Mouse (Mus musculus) left cerebral cortex, adult 8-10 months (tissue): ENCODE data around the gene Trappc4. TPM values are rescaled to one million over a fixed set of nuclear protein-coding genes. Genes with fewer than 3 reads are reported as not detected.

ENCODE experiments used
- DNase-seq, 2 experiments: peaks; one replicate each; pipeline ENCODE4 v3.0.0; 2022; ENCODE audit warnings: low spot score in 2 of 2
- microRNA-seq, 2 experiments: library from miRNA; unstranded; fragments of <30 nt; microRNA quantifications; one replicate each; pipeline ENCODE4 v1.2.0; 2022
- total RNA-seq, 4 experiments: library from RNA; stranded (reverse); gene quantifications; 2 replicates each; pipeline ENCODE4 v1.2.4; 2022

Gene Trappc4
- total RNA-seq, 4 experiments from 2014 or later, result 67.4 to 74.5 (median 72.5) TPM

GRCm38 (mm10) chr9:44361190-44361917, 46.0 kb downstream of the Trappc4 start, which contains the start of gene Vps11:
Vps11 (minus strand) TSS chr9:44361670.
- DNase-seq, result peak; percentile 89 to 91

GRCm38 (mm10) chr9:44357207-44357606, 50.2 kb downstream of the Trappc4 start:
- no peak for DNase-seq

Small RNA genes within 50 kb of the gene (microRNA-seq; reads per million reads assigned to microRNA genes)
- gene Mir7085, result 0.21 to 0.66 reads per million in 2 experiments

Other genes starting within 250 kb of the Trappc4 start
- gene Cbl, start 173.6 kb downstream of the Trappc4 start, total RNA-seq, result 10 to 100 TPM; 48.8 to 55.0 (median 52.5) TPM
- gene Ccdc153, start 166.9 kb downstream of the Trappc4 start, total RNA-seq, result 1 to 10 TPM; 1.6 to 3.9 (median 3.4) TPM
- under 1 TPM; 0.38 to 0.76 (median 0.67) TPM for gene Pdzd3, start 156.1 kb downstream of the Trappc4 start, total RNA-seq
- 10 to 100 TPM; 10.6 to 13.8 (median 11.8) TPM for gene Nlrx1, start 139.0 kb downstream of the Trappc4 start, total RNA-seq
- 10 to 100 TPM; 57.0 to 65.5 (median 58.8) TPM for gene Abcg4, start 119.0 kb downstream of the Trappc4 start, total RNA-seq
- 10 to 100 TPM; 30.2 to 34.9 (median 33.3) TPM for gene Hinfp, start 101.9 kb downstream of the Trappc4 start, total RNA-seq
- gene C2cd2l, start 87.3 kb downstream of the Trappc4 start, total RNA-seq, result 100 to 1,000 TPM; 201 to 282 (median 245) TPM
- 10 to 100 TPM; 15.2 to 16.9 (median 16.5) TPM for gene Dpagt1, start 81.6 kb downstream of the Trappc4 start, total RNA-seq
- 10 to 100 TPM; 45.6 to 48.7 (median 47.8) TPM for gene H2afx, start 72.9 kb downstream of the Trappc4 start, total RNA-seq
- gene Hmbs, start 63.4 kb downstream of the Trappc4 start, total RNA-seq, result 10 to 100 TPM; 19.4 to 21.5 (median 20.4) TPM
- gene Vps11, start 45.9 kb downstream of the Trappc4 start, total RNA-seq, result 10 to 100 TPM; 61.9 to 66.7 (median 63.5) TPM
- 100 to 1,000 TPM; 106 to 115 (median 112) TPM for gene Hyou1, start 28.1 kb downstream of the Trappc4 start, total RNA-seq
- 10 to 100 TPM; 30.5 to 34.1 (median 31.8) TPM for gene Slc37a4, start 10.7 kb downstream of the Trappc4 start, total RNA-seq
- gene Rps25, start 461 bp downstream of the Trappc4 start, total RNA-seq, result 100 to 1,000 TPM; 768 to 851 (median 802) TPM
- gene Ccdc84, start 11.0 kb upstream of the Trappc4 start, total RNA-seq, result 10 to 100 TPM; 17.6 to 25.7 (median 18.8) TPM
- gene Foxr1, start 33.5 kb upstream of the Trappc4 start, total RNA-seq, result not detected
- gene Upk2, start 47.4 kb upstream of the Trappc4 start, total RNA-seq, result not detected
- 10 to 100 TPM; 60.4 to 67.8 (median 61.9) TPM for gene Bcl9l, start 75.2 kb upstream of the Trappc4 start, total RNA-seq
- gene Cxcr5, start 154.3 kb upstream of the Trappc4 start, total RNA-seq, result not detected
- 100 to 1,000 TPM; 137 to 157 (median 145) TPM for gene Ddx6, start 197.3 kb upstream of the Trappc4 start, total RNA-seq